Mouse (Mus musculus): ENCODE measurements at regions not wholly inside any gene's neighbourhood (a gene's known extent, or its start where the extent isn't known, plus 50 kb on each side); places are given as distances from the start of the nearest gene placed in this dataset.

DNA sequence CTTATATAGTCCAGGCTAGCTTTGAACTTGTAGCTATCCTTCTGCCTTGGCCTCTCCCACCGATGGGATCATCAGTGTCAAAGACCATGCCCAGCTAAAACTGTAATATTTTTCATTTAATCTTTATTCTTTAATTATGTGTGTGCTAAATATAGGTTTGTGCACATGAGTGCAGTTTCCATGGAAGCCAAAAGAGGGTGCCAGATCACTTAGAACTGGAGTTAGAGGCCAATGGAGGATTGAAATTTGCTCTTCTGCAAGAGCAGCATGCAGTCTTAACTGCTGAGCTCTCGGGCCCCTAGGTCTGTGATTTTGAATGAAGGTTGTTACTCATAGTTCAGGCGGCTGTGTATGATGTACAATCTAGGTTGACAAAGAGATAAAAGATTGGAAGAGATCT is 66.6 kb upstream of the Slc22a22 start:
- DNase-seq (ENCODE audit: low read depth), result no peak

DNA sequence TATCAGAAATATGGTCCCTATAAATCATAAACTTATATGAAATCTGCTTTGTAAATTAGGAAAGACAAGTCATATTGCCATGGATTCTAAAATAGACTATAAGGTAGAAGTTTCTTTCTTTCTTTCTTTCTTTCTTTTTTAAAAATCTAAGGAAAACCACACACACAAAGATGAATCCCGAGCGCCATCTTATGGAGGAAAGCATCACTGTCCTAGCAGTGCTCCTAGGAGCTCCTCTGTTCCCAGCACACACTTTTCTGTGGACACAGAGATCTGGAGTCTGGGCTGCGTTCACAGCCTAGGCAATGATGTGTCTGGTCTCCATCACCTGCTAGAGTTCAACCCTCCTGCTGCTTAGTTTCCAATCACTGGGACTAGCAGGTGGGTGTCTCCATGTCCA is 65.2 kb upstream of the Slc22a22 start:
- DNase-seq (ENCODE audit: low read depth), result no peak

DNA sequence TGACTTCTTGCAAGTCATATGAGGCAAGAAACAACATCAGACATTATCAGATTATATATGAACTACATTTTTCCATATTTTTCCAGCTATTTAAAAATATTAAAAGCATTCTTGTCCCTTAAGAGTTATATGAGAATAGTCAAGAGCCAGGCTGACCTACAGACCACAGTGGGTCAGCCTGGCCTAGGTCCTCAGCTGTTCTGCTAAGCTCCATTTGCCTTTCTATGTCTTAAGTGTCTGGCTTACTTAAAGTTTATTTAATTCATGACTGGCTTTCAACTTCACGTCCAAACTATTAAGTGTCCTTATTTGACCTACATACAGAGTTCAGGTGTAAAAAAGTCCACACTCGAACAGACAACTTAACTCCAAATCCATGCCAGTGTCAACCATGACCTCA is 58.1 kb upstream of the Slc22a22 start:
- no peak for DNase-seq (ENCODE audit: low read depth)
